Mouse (Mus musculus): Measurements from ENCODE around the gene Slc4a8. TPM values are rescaled to one million over a fixed set of nuclear protein-coding genes. Genes with fewer than 3 reads are reported as not detected.
"Not testable (repeated sequence)": the region's sequence is repeated elsewhere in the genome, so short reads cannot be mapped to it uniquely, and the experiment has no call there.

The Slc4a8 gene
- polyA plus RNA-seq, 1 experiment = 30.1 TPM

- TF ChIP-seq POLR2A (IDR thresholded peaks at IDR 0.05; ENCODE audit: borderline replicate concordance, insufficient read depth, low read length) = no peak
- TF ChIP-seq CTCF (IDR thresholded peaks at IDR 0.05; ENCODE audit: borderline replicate concordance, insufficient read depth, low read depth, low read length) = no peak
- 88% methylated on average over 16 of the region's 16 CpGs for WGBS
Observed at GRCm38 (mm10) chr15:100764163-100764951, 2.8 kb downstream of the Slc4a8 start.

GRCm38 (mm10) chr15:100766826-100767225 is 5.3 kb downstream of the Slc4a8 start:
- WGBS = 73% methylated on average over 9 of the region's 9 CpGs
- peaks cover 12% of the 10 kb centered on the region for H3K4me1 ChIP-seq (ENCODE audit: control insufficient read depth, insufficient read depth, low read length)
- no peaks in the 10 kb centered on the region for H3K27me3 ChIP-seq (ENCODE audit: control insufficient read depth, insufficient read depth, low read length)
- no peak for DNase-seq
- TF ChIP-seq POLR2A (IDR thresholded peaks at IDR 0.05; ENCODE audit: borderline replicate concordance, insufficient read depth, low read length) = no peak
- no peak for TF ChIP-seq CTCF (IDR thresholded peaks at IDR 0.05; ENCODE audit: borderline replicate concordance, insufficient read depth, low read depth, low read length)
- no peak overlapping the region for H3K4me3 ChIP-seq (replicated peaks; ENCODE audit: insufficient read depth, low read depth, low read length)
- no peak overlapping the region for H3K27ac ChIP-seq (ENCODE audit: insufficient read depth, low read length)

More at GRCm38 (mm10) chr15:100764163-100764951, 2.8 kb downstream of the Slc4a8 start:
- peaks cover 12% of the 10 kb centered on the region for H3K4me1 ChIP-seq (ENCODE audit: control insufficient read depth, insufficient read depth, low read length)
- no peak overlapping the region for H3K27ac ChIP-seq (ENCODE audit: insufficient read depth, low read length)
- DNase-seq = no peak
- H3K27me3 ChIP-seq (ENCODE audit: control insufficient read depth, insufficient read depth, low read length) = no peaks in the 10 kb centered on the region
- H3K4me3 ChIP-seq (replicated peaks; ENCODE audit: insufficient read depth, low read depth, low read length) = no peak overlapping the region

- Histone ChIP-seq H3K4me1 (ENCODE audit: control insufficient read depth, insufficient read depth, low read length) (peaks cover 8% of the 10 kb centered on the region; the same call in 1 of the 2 replicates), H3K4me3 (replicated peaks; ENCODE audit: insufficient read depth, low read depth, low read length) (no peak overlapping the region), H3K27me3 (ENCODE audit: control insufficient read depth, insufficient read depth, low read length) (no peaks in the 10 kb centered on the region), H3K27ac (ENCODE audit: insufficient read depth, low read length) (no peak overlapping the region)
- WGBS = 90% methylated on average over 13 of the region's 13 CpGs
- TF ChIP-seq CTCF (IDR thresholded peaks at IDR 0.05; ENCODE audit: borderline replicate concordance, insufficient read depth, low read depth, low read length) (no peak), POLR2A (IDR thresholded peaks at IDR 0.05; ENCODE audit: borderline replicate concordance, insufficient read depth, low read length) (no peak)
- DNase-seq = no peak
Observed at GRCm38 (mm10) chr15:100767851-100768250, 6.3 kb downstream of the Slc4a8 start.

- H3K4me1 ChIP-seq (ENCODE audit: control insufficient read depth, insufficient read depth, low read length); H3K27me3 ChIP-seq (ENCODE audit: control insufficient read depth, insufficient read depth, low read length); DNase-seq; H3K27ac ChIP-seq (ENCODE audit: insufficient read depth, low read length); H3K4me3 ChIP-seq (replicated peaks; ENCODE audit: insufficient read depth, low read depth, low read length): not testable (repeated sequence)
- WGBS = 93% methylated on average over 4 of the region's 4 CpGs
Observed at GRCm38 (mm10) chr15:100769023-100769422, 7.5 kb downstream of the Slc4a8 start.

- no peak overlapping the region for H3K4me3 ChIP-seq (replicated peaks; ENCODE audit: insufficient read depth, low read depth, low read length)
- TF ChIP-seq CTCF (IDR thresholded peaks at IDR 0.05; ENCODE audit: borderline replicate concordance, insufficient read depth, low read depth, low read length) (no peak), POLR2A (IDR thresholded peaks at IDR 0.05; ENCODE audit: borderline replicate concordance, insufficient read depth, low read length) (no peak)
- H3K27me3 ChIP-seq (ENCODE audit: control insufficient read depth, insufficient read depth, low read length) = no peaks in the 10 kb centered on the region
- H3K27ac ChIP-seq (ENCODE audit: insufficient read depth, low read length) = no peak overlapping the region
- no peaks in the 10 kb centered on the region for H3K4me1 ChIP-seq (ENCODE audit: control insufficient read depth, insufficient read depth, low read length)
- 95% methylated on average over 5 of the region's 5 CpGs for WGBS
- DNase-seq = no peak
Observed at GRCm38 (mm10) chr15:100770338-100770737, 8.8 kb downstream of the Slc4a8 start.

- H3K27ac ChIP-seq (ENCODE audit: insufficient read depth, low read length) = no peak overlapping the region
- TF ChIP-seq POLR2A (IDR thresholded peaks at IDR 0.05; ENCODE audit: borderline replicate concordance, insufficient read depth, low read length) (no peak), CTCF (IDR thresholded peaks at IDR 0.05; ENCODE audit: borderline replicate concordance, insufficient read depth, low read depth, low read length) (no peak)
- DNase-seq = no peak
- no peaks in the 10 kb centered on the region for H3K27me3 ChIP-seq (ENCODE audit: control insufficient read depth, insufficient read depth, low read length)
- H3K4me3 ChIP-seq (replicated peaks; ENCODE audit: insufficient read depth, low read depth, low read length) = no peak overlapping the region
- no peaks in the 10 kb centered on the region for H3K4me1 ChIP-seq (ENCODE audit: control insufficient read depth, insufficient read depth, low read length)
- 88% methylated on average over 4 of the region's 4 CpGs for WGBS
Observed at GRCm38 (mm10) chr15:100772685-100773084, 11.1 kb downstream of the Slc4a8 start.

GRCm38 (mm10) chr15:100773859-100774258 is 12.3 kb downstream of the Slc4a8 start:
- not testable (repeated sequence) for H3K4me3 ChIP-seq (replicated peaks; ENCODE audit: insufficient read depth, low read depth, low read length); DNase-seq; H3K27ac ChIP-seq (ENCODE audit: insufficient read depth, low read length); H3K27me3 ChIP-seq (ENCODE audit: control insufficient read depth, insufficient read depth, low read length); H3K4me1 ChIP-seq (ENCODE audit: control insufficient read depth, insufficient read depth, low read length)
- 90% methylated on average over 6 of the region's 6 CpGs for WGBS
